Mouse (Mus musculus): ENCODE data around the gene Bpifa2. TPM values are rescaled to one million over a fixed set of nuclear protein-coding genes. Genes with fewer than 3 reads are reported as not detected.
A peak's percentile ranks its signal among the peaks of the same experiment; 100 is the strongest.

Bpifa2 gene
- polyA plus RNA-seq (2016; fragmentation: Nextera tagmentation; extraction: Ambion mirVana): not detected in 2 replicates

- WGBS: 84% methylated on average over 3 of the region's 3 CpGs
- ATAC-seq (ENCODE audit: low FRiP score, low read depth): no peak
Measured at GRCm38 (mm10) chr2:154007965-154008364, at the start of gene Bpifa2. Bpifa2 (plus strand) TSS chr2:154008265.

GRCm38 (mm10) chr2:153962821-153963331 lies 45.2 kb upstream of the Bpifa2 start:
- no peak overlapping the region for H3K27ac ChIP-seq
- H3K4me2 ChIP-seq (replicated peaks): no peak overlapping the region
- H3K4me3 ChIP-seq: no peak overlapping the region
- H3K27me3 ChIP-seq (replicated peaks): no peaks in the 10 kb centered on the region
- ATAC-seq (ENCODE audit: low FRiP score, low read depth): no peak
- H3K9me3 ChIP-seq: no peaks in the 10 kb centered on the region
- H3K4me1 ChIP-seq: no peaks in the 10 kb centered on the region
- WGBS: 77% methylated on average over 4 of the region's 4 CpGs
- no peak overlapping the region for H3K9ac ChIP-seq
- no peaks in the 10 kb centered on the region for H3K36me3 ChIP-seq

More at GRCm38 (mm10) chr2:154007965-154008364, at the start of gene Bpifa2:
- Histone ChIP-seq H3K27ac (no peak within 1 kb of the TSS), H3K9ac (no peak within 1 kb of the TSS), H3K36me3 (no peaks in the 10 kb centered on the region), H3K4me2 (replicated peaks) (no peak within 1 kb of the TSS), H3K9me3 (no peaks in the 10 kb centered on the region), H3K4me3 (no peak within 1 kb of the TSS), H3K27me3 (replicated peaks) (no peaks in the 10 kb centered on the region), H3K4me1 (no peaks in the 10 kb centered on the region)

DNA sequence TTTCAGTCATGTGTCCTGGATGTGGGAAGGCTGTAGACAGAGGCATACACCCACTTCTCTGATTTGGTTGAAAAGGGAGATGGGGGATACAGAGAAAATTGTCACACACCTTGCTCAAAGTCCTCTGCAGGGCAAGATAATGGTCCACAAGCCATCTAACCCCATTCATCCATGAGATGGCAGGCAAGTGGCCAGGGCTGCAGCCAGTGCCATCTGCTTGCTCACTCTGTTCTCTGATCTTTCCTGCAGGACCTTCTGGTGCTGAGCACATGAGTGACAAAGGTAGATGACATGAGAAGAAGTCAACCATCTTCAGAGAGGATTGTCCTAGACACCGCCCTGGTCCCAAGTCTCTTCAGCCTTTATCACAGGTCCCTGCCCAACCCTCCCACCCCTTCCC lies 44.7 kb upstream of the Bpifa2 start:
- Histone ChIP-seq H3K27me3 (replicated peaks) (no peaks in the 10 kb centered on the region), H3K4me3 (no peak overlapping the region), H3K27ac (no peak overlapping the region), H3K4me2 (replicated peaks) (no peak overlapping the region), H3K36me3 (no peaks in the 10 kb centered on the region), H3K4me1 (no peaks in the 10 kb centered on the region), H3K9me3 (no peaks in the 10 kb centered on the region), H3K9ac (no peak overlapping the region)
- no peak for ATAC-seq (ENCODE audit: low FRiP score, low read depth)
- WGBS: 81% methylated on average over 1 of the region's 1 CpGs

- no peak overlapping the region for H3K9ac ChIP-seq
- H3K4me1 ChIP-seq: no peaks in the 10 kb centered on the region
- H3K27ac ChIP-seq: no peak overlapping the region
- 73% methylated on average over 5 of the region's 5 CpGs for WGBS
- H3K4me3 ChIP-seq: no peak overlapping the region
- H3K4me2 ChIP-seq (replicated peaks): no peak overlapping the region
- ATAC-seq (ENCODE audit: low FRiP score, low read depth): no peak
- no peaks in the 10 kb centered on the region for H3K9me3 ChIP-seq
- no peaks in the 10 kb centered on the region for H3K27me3 ChIP-seq (replicated peaks)
- no peaks in the 10 kb centered on the region for H3K36me3 ChIP-seq
Measured at GRCm38 (mm10) chr2:153970221-153970620, 37.8 kb upstream of the Bpifa2 start.

GRCm38 (mm10) chr2:153974582-153974981 lies 33.5 kb upstream of the Bpifa2 start, which contains the start of gene Bpifa6:
Bpifa6 (plus strand) TSS chr2:153974945.
- Histone ChIP-seq H3K4me3 (no peak within 1 kb of the TSS), H3K9me3 (no peaks in the 10 kb centered on the region), H3K36me3 (no peaks in the 10 kb centered on the region), H3K27me3 (replicated peaks) (no peaks in the 10 kb centered on the region), H3K27ac (no peak within 1 kb of the TSS), H3K9ac (no peak within 1 kb of the TSS), H3K4me2 (replicated peaks) (no peak within 1 kb of the TSS), H3K4me1 (no peaks in the 10 kb centered on the region)
- 83% methylated on average over 5 of the region's 5 CpGs for WGBS
- ATAC-seq (ENCODE audit: low FRiP score, low read depth): no peak

DNA sequence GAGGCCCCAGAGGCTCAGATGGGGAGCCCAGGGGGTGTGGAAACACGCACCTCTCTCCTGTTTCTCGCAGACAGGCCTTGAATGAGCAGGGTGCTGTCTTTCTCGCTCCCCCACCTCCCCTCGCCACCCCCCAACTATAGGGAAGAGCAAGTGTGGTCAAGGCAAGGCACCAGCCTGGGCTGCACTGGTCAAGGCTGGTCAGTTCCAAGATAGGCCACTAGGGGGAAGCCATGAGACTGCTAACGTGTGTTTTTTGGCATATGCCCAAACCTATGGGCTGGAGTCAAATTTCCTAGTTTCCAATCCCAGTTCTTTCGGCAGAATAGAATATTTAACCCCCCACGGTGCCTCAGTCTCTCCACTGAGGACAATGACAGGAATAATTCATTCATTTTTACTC lies 12.3 kb upstream of the Bpifa2 start:
- peak; percentile 44; the same call in 1 of the 2 replicates for ATAC-seq (ENCODE audit: low FRiP score, low read depth)
- no peak overlapping the region for H3K27ac ChIP-seq

GRCm38 (mm10) chr2:154000501-154000900 lies 7.6 kb upstream of the Bpifa2 start:
- Histone ChIP-seq H3K27ac (no peak overlapping the region), H3K9me3 (no peaks in the 10 kb centered on the region), H3K4me1 (no peaks in the 10 kb centered on the region), H3K27me3 (replicated peaks) (no peaks in the 10 kb centered on the region), H3K4me3 (no peak overlapping the region), H3K9ac (no peak overlapping the region), H3K36me3 (no peaks in the 10 kb centered on the region), H3K4me2 (replicated peaks) (no peak overlapping the region)
- WGBS: 79% methylated on average over 3 of the region's 3 CpGs
- no peak for ATAC-seq (ENCODE audit: low FRiP score, low read depth)

More for the DNA sequence above, 12.3 kb upstream of the Bpifa2 start:
- no peak overlapping the region for H3K9ac ChIP-seq
- no peak overlapping the region for H3K4me2 ChIP-seq (replicated peaks)
- H3K4me1 ChIP-seq: no peaks in the 10 kb centered on the region
- no peaks in the 10 kb centered on the region for H3K27me3 ChIP-seq (replicated peaks)
- H3K9me3 ChIP-seq: no peaks in the 10 kb centered on the region
- H3K4me3 ChIP-seq: no peak overlapping the region
- WGBS: 6% methylated on average over 7 of the region's 7 CpGs
- H3K36me3 ChIP-seq: no peaks in the 10 kb centered on the region

GRCm38 (mm10) chr2:154001056-154001455 lies 7.0 kb upstream of the Bpifa2 start:
- Histone ChIP-seq H3K9me3 (no peaks in the 10 kb centered on the region), H3K36me3 (no peaks in the 10 kb centered on the region), H3K4me3 (no peak overlapping the region), H3K27me3 (replicated peaks) (no peaks in the 10 kb centered on the region), H3K27ac (no peak overlapping the region), H3K9ac (no peak overlapping the region), H3K4me1 (no peaks in the 10 kb centered on the region), H3K4me2 (replicated peaks) (no peak overlapping the region)
- no peak for ATAC-seq (ENCODE audit: low FRiP score, low read depth)

DNA sequence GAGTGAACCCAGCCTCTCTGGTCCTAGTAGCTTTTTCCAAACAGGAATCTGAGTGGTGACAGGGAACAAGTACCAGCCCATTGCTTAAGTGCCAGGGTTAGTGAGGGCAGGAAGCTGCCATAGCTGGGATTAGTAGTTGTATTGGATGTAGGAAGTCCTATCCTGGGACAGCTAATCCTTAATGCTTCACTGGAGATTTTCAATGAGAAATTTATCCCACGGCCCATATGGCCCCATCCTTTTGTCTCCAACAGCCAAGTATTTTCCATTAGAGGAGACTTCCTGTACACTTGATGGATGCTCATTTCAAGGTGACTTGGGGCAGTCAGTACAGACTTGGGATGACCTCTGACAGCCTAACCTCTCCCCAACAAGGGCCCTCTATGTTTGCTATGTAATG lies 3.6 kb upstream of the Bpifa2 start:
- no peak overlapping the region for H3K4me2 ChIP-seq (replicated peaks)
- H3K27ac ChIP-seq: no peak overlapping the region
- H3K36me3 ChIP-seq: no peaks in the 10 kb centered on the region
- ATAC-seq (ENCODE audit: low FRiP score, low read depth): no peak
- 37% methylated on average over 1 of the region's 1 CpGs for WGBS
- no peak overlapping the region for H3K9ac ChIP-seq
- no peaks in the 10 kb centered on the region for H3K9me3 ChIP-seq
- no peaks in the 10 kb centered on the region for H3K4me1 ChIP-seq
- H3K27me3 ChIP-seq (replicated peaks): no peaks in the 10 kb centered on the region
- no peak overlapping the region for H3K4me3 ChIP-seq

- Histone ChIP-seq H3K4me2 (replicated peaks) (no peak overlapping the region), H3K36me3 (no peaks in the 10 kb centered on the region), H3K27me3 (replicated peaks) (no peaks in the 10 kb centered on the region), H3K4me3 (no peak overlapping the region), H3K4me1 (no peaks in the 10 kb centered on the region), H3K9ac (no peak overlapping the region), H3K9me3 (no peaks in the 10 kb centered on the region), H3K27ac (no peak overlapping the region)
- 86% methylated on average over 1 of the region's 1 CpGs for WGBS
- ATAC-seq (ENCODE audit: low FRiP score, low read depth): no peak
Measured at GRCm38 (mm10) chr2:154005094-154005493, 3.0 kb upstream of the Bpifa2 start.

- Histone ChIP-seq H3K27me3 (replicated peaks) (no peaks in the 10 kb centered on the region), H3K9ac (no peak overlapping the region), H3K4me2 (replicated peaks) (no peak overlapping the region), H3K27ac (no peak overlapping the region), H3K4me1 (no peaks in the 10 kb centered on the region), H3K36me3 (no peaks in the 10 kb centered on the region), H3K4me3 (no peak overlapping the region), H3K9me3 (no peaks in the 10 kb centered on the region)
- no peak for ATAC-seq (ENCODE audit: low FRiP score, low read depth)
- 85% methylated on average over 4 of the region's 4 CpGs for WGBS
Measured at GRCm38 (mm10) chr2:154005734-154006133, 2.3 kb upstream of the Bpifa2 start.

DNA sequence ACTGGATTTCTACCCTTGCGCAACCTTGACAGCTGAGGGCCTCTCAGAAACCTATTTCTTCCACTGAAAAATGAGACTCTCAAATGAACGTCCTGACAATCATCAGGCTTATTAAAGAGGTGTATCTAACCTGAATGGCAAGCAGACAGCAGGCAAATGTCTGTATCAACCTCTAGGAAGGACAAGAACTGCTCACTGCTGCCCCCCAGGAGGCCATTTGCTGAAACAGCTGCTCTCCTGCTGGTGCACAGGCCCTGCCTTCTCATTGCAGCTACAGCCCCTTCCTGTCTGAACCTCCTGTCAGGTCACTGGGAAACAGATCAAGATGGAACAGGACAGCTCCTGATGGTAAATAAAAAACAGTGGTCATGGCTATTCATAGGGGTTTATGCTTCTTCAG lies 1.7 kb upstream of the Bpifa2 start:
- no peaks in the 10 kb centered on the region for H3K27me3 ChIP-seq (replicated peaks)
- no peak overlapping the region for H3K9ac ChIP-seq
- H3K4me3 ChIP-seq: no peak overlapping the region
- H3K27ac ChIP-seq: no peak overlapping the region
- no peak overlapping the region for H3K4me2 ChIP-seq (replicated peaks)
- no peak for ATAC-seq (ENCODE audit: low FRiP score, low read depth)
- WGBS: 87% methylated on average over 2 of the region's 2 CpGs
- no peaks in the 10 kb centered on the region for H3K36me3 ChIP-seq
- H3K9me3 ChIP-seq: no peaks in the 10 kb centered on the region
- no peaks in the 10 kb centered on the region for H3K4me1 ChIP-seq

DNA sequence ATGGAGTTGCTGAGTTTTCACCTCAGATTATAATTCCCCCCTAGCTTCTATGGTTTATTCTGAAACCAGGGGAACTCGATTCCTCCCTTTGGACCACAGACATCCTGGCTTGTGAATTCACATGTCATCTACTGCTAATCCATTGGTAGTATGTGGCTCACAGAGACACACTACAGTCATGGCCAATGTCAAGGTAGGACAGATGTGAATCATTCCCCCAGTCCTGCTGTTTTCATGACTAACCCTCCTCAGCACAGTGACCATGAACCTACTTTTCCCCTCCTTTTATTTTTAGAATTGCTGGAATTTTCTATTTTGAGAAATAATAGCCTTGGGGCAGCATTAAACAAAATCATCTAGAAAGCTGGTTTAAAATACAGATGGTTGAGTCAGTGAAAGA lies 684 bp upstream of the Bpifa2 start:
- Histone ChIP-seq H3K4me1 (no peaks in the 10 kb centered on the region), H3K4me2 (replicated peaks) (no peak overlapping the region), H3K27ac (no peak overlapping the region), H3K9ac (no peak overlapping the region), H3K4me3 (no peak overlapping the region), H3K27me3 (replicated peaks) (no peaks in the 10 kb centered on the region), H3K9me3 (no peaks in the 10 kb centered on the region), H3K36me3 (no peaks in the 10 kb centered on the region)
- no peak for ATAC-seq (ENCODE audit: low FRiP score, low read depth)
- 70% methylated on average over 1 of the region's 1 CpGs for WGBS
